Mouse (Mus musculus) adrenal gland, postnatal 36 days (tissue): ENCODE data around the gene Odf3l2. TPM values are rescaled to one million over a fixed set of nuclear protein-coding genes. Genes with fewer than 3 reads are reported as not detected.

Source experiments
- DNase-seq, 2 experiments: peaks; one replicate each; pipeline ENCODE4 v3.0.0; 2021; ENCODE audit warnings: mixed read lengths in 1 of 2
- total RNA-seq, 2 experiments: library from RNA; stranded (reverse); gene quantifications; 2 replicates each; pipeline ENCODE4 v1.2.3; 2021

The Odf3l2 gene
- total RNA-seq, 2 experiments from 2014 or later: not detected

GRCm38 (mm10) chr10:79626156-79626555, 19.4 kb downstream of the Odf3l2 start:
- peak; percentile 34 to 44 for DNase-seq

GRCm38 (mm10) chr10:79625398-79625797, 20.1 kb downstream of the Odf3l2 start:
- DNase-seq: no peak

GRCm38 (mm10) chr10:79623950-79624349, 21.6 kb downstream of the Odf3l2 start:
- DNase-seq: no peak

GRCm38 (mm10) chr10:79616376-79616775, 29.2 kb downstream of the Odf3l2 start:
- DNase-seq: no peak

GRCm38 (mm10) chr10:79615860-79616259, 29.7 kb downstream of the Odf3l2 start:
- no peak for DNase-seq

GRCm38 (mm10) chr10:79614305-79614643, 31.3 kb downstream of the Odf3l2 start:
- no peak for DNase-seq

GRCm38 (mm10) chr10:79613578-79614304, 31.8 kb downstream of the Odf3l2 start, which contains the start of gene C2cd4c:
TSS of gene C2cd4c (minus strand) at chr10:79614025.
- peak; percentile 58 to 61 for DNase-seq

GRCm38 (mm10) chr10:79612192-79613135, 33.1 kb downstream of the Odf3l2 start:
- DNase-seq: peak in 1 of 2 experiments; percentile 20

GRCm38 (mm10) chr10:79611296-79611695, 34.2 kb downstream of the Odf3l2 start:
- no peak for DNase-seq

GRCm38 (mm10) chr10:79609276-79609675, 36.3 kb downstream of the Odf3l2 start:
- no peak for DNase-seq

- DNase-seq: no peak
Observed at GRCm38 (mm10) chr10:79607892-79608291, 37.6 kb downstream of the Odf3l2 start.

- DNase-seq: no peak
Observed at GRCm38 (mm10) chr10:79606537-79606936, 39.0 kb downstream of the Odf3l2 start.

GRCm38 (mm10) chr10:79597936-79598230, 47.7 kb downstream of the Odf3l2 start:
- no peak for DNase-seq

- DNase-seq: no peak
Observed at GRCm38 (mm10) chr10:79597051-79597935, 48.2 kb downstream of the Odf3l2 start.

- DNase-seq: no peak
Observed at GRCm38 (mm10) chr10:79595590-79595929, 50.0 kb downstream of the Odf3l2 start.

GRCm38 (mm10) chr10:79594872-79595589, 50.5 kb downstream of the Odf3l2 start:
- DNase-seq: peak; percentile 60 to 69

- no peak for DNase-seq
Observed at GRCm38 (mm10) chr10:79594111-79594510, 51.4 kb downstream of the Odf3l2 start.

- no peak for DNase-seq
Observed at GRCm38 (mm10) chr10:79590702-79591101, 54.8 kb downstream of the Odf3l2 start.
